Mouse (Mus musculus) CH12.LX (cell line): ENCODE results near the gene Krt8.
A peak's percentile ranks its signal among the peaks of the same experiment; 100 is the strongest.

Source experiments
- E2F4 ChIP-seq: IDR thresholded peaks from 2 replicates; pipeline ENCODE4 v1.6.1; 2011; ENCODE audit warnings: low read depth, low read length, improper control_type of control experiment; ENCODE audit not compliant: insufficient replicate concordance
- IRF4 ChIP-seq: IDR thresholded peaks from 2 replicates; pipeline ENCODE4 v1.6.1; 2014; ENCODE audit warnings: low read depth, mild to moderate bottlenecking, inconsistent platforms, low read length, improper control_type of control experiment
- NRF1 ChIP-seq: IDR thresholded peaks from 2 replicates; pipeline ENCODE4 v1.6.1; 2014; ENCODE audit warnings: low read depth, mild to moderate bottlenecking, inconsistent platforms, low read length, improper control_type of control experiment, moderate library complexity
- PAX5 ChIP-seq: IDR thresholded peaks from 2 replicates; pipeline ENCODE4 v1.6.1; 2012; ENCODE audit warnings: low read length, inconsistent platforms, mixed read lengths
- POLR2A ChIP-seq: IDR thresholded peaks from 2 replicates; pipeline ENCODE4 v1.6.1; 2011; ENCODE audit warnings: low read depth, mild to moderate bottlenecking, improper control_type of control experiment, low read length
- RAD21 ChIP-seq: IDR thresholded peaks from 2 replicates; pipeline ENCODE4 v1.6.1; 2011; ENCODE audit warnings: low read depth, mild to moderate bottlenecking, low read length, improper control_type of control experiment, moderate library complexity
- UBTF ChIP-seq: IDR thresholded peaks from 2 replicates; pipeline ENCODE4 v1.6.1; 2012; ENCODE audit warnings: low read depth, mild to moderate bottlenecking, inconsistent platforms, low read length, improper control_type of control experiment, moderate library complexity
- USF1 ChIP-seq: IDR thresholded peaks from 2 replicates; pipeline ENCODE4 v1.6.1; 2014; ENCODE audit warnings: low read depth, mild to moderate bottlenecking, inconsistent platforms, low read length, improper control_type of control experiment

DNA sequence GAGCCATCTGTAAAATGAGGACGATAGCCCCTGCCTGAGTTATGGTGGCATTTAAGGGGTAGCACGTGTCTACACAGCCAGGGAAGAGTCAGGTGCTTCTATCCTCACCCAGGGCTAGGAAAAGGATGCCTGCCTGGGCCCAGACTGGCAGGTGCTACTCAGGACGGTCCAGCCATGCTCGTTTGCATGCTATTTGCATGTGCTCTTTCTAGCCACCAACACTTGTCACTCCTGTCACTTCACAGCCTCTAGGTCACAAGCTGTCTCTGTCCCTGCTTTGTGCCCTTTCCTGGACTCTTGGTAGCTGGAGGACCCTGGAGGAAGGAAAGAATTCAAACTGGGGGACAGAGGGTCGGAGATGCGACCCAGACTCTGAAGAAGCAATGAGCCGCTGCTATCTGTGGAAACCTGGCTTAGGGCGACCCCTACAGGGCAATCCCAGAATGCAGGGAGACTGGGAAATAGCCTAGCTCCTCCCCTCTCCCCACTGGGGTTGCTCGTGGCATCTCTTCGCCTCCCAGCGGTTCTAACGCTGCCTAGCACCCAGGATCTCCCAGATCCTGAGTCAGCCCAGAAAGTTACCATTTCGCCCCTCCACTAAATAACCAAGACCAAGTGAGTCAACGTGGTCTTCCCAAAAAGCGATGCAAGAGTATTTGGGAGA is 30.7 kb downstream of the Krt8 start:
- TF ChIP-seq PAX5 (no peak), POLR2A (no peak), USF1 (no peak), E2F4 (no peak), IRF4 (peak; percentile 73), UBTF (no peak), RAD21 (peak; percentile 95), NRF1 (no peak)
